Mouse (Mus musculus) lung, adult 2 months (tissue): Measurements from ENCODE around the gene Tpm3.

ENCODE experiments used
- CTCF ChIP-seq: fragments of 200-500 bp; IDR thresholded peaks from 2 replicates; pipeline ENCODE4 v1.5.1; 2011; ENCODE audit warnings: mild to moderate bottlenecking, low read length, control low read depth; ENCODE audit not compliant: insufficient read depth
- POLR2A ChIP-seq: fragments of 200-500 bp; IDR thresholded peaks from 2 replicates; pipeline ENCODE4 v1.6.1; 2011; ENCODE audit warnings: low read depth, mild to moderate bottlenecking, control low read depth, low read length, borderline replicate concordance; ENCODE audit errors: extremely low read depth

DNA sequence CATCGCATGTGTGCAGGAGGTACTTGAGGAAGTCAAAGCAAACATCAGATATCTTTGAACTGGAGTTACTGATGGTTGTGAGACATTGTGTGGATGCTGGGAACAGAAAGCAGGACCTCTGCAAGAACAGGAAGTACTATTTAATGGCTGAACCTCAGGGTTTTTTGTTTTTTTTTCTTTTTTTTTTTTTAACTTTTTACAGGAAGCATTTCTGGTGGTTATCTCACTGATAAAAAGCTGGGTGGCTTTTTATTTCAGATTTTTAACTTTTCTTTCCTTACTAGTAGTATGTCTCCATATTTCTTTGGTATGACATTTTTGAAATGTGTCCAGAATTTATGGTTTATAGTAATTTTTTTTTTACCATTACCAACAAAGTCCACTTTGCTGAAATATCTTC, 36.2 kb upstream of the Tpm3 start:
- TF ChIP-seq CTCF (no peak), POLR2A (no peak)
